Mouse (Mus musculus): Measurements from ENCODE around the gene Cox6b2. TPM values are rescaled to one million over a fixed set of nuclear protein-coding genes. Genes with fewer than 3 reads are reported as not detected.

Gene Cox6b2
- polyA plus RNA-seq, 1 experiment from 2014 or later: 28.0 TPM

DNA sequence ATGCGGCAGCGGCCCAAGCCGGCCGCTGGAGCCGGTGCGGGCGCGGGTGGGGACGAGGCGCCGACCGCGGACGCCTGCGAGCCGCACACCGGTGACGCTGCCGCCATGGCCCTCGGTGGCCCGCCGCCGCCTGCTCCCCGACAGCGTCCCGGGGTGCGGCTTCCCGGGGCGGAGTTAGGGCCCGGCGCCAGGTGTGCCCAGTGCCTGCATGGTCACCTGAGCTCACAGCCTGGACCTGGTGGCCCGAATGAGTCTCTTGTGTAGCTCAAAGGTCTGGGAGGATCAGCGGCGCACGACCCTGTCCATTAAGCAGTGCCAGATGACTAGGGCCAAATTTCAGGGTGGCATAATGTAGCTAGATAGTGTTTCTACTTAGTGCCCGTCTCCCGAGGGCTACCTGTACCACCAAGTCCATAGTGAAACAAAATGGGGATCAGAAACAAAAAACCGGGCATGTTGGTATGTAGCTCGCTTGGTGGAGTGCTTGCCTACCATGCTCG is 36.6 kb upstream of the Cox6b2 start, which contains the start of gene Tmem238:
TSS of gene Tmem238 (minus strand) at position 221 of the 500 bp plus-strand sequence.
- Histone ChIP-seq H3K4me2 (replicated peaks; ENCODE audit: low read depth, low read length) (peak within 1 kb of the TSS; percentile 84), H3K9me3 (ENCODE audit: control insufficient read depth, low read length) (no peaks in the 10 kb centered on the region), H3K4me1 (replicated peaks; ENCODE audit: control insufficient read depth, insufficient read depth, low read length) (no peaks in the 10 kb centered on the region), H3K27me3 (ENCODE audit: control insufficient read depth, insufficient read depth, low read length) (peaks cover 6% of the 10 kb centered on the region; the same call in 1 of the 2 replicates), H3K4me3 (ENCODE audit: low read depth, low read length) (peak within 1 kb of the TSS; percentile 45), H3K27ac (ENCODE audit: low read depth, low read length) (no peak within 1 kb of the TSS), H3K36me3 (ENCODE audit: control insufficient read depth, insufficient read depth, low read length) (no peaks in the 10 kb centered on the region), H3K9ac (ENCODE audit: low read depth, low read length) (peak within 1 kb of the TSS; percentile 78)
- DNase-seq (ENCODE audit: low spot score): peak; percentile 38
- WGBS: 28% methylated on average over 12 of the region's 40 CpGs
- ATAC-seq (ENCODE audit: low FRiP score): no peak

- H3K4me3 ChIP-seq (ENCODE audit: low read depth, low read length): peak overlapping the region; percentile 45
- no peaks in the 10 kb centered on the region for H3K36me3 ChIP-seq (ENCODE audit: control insufficient read depth, insufficient read depth, low read length)
- H3K4me1 ChIP-seq (replicated peaks; ENCODE audit: control insufficient read depth, insufficient read depth, low read length): no peaks in the 10 kb centered on the region
- H3K27ac ChIP-seq (ENCODE audit: low read depth, low read length): no peak overlapping the region
- peak overlapping the region; percentile 78 for H3K9ac ChIP-seq (ENCODE audit: low read depth, low read length)
- peak overlapping the region; percentile 84 for H3K4me2 ChIP-seq (replicated peaks; ENCODE audit: low read depth, low read length)
- WGBS: 2% methylated on average over 58 of the region's 64 CpGs
- ATAC-seq (ENCODE audit: low FRiP score) (peak; percentile 55), DNase-seq (ENCODE audit: low spot score) (peak; percentile 78)
- peaks cover 6% of the 10 kb centered on the region; the same call in 1 of the 2 replicates for H3K27me3 ChIP-seq (ENCODE audit: control insufficient read depth, insufficient read depth, low read length)
- H3K9me3 ChIP-seq (ENCODE audit: control insufficient read depth, low read length): no peaks in the 10 kb centered on the region
These were observed 35.9 kb upstream of the Cox6b2 start for GRCm38 (mm10) chr7:4788499-4789435.

- H3K27me3 ChIP-seq (ENCODE audit: control insufficient read depth, insufficient read depth, low read length): peaks cover 5% of the 10 kb centered on the region
- no peaks in the 10 kb centered on the region for H3K36me3 ChIP-seq (ENCODE audit: control insufficient read depth, insufficient read depth, low read length)
- no peak for DNase-seq (ENCODE audit: low spot score)
- H3K4me2 ChIP-seq (replicated peaks; ENCODE audit: low read depth, low read length): no peak overlapping the region
- H3K27ac ChIP-seq (ENCODE audit: low read depth, low read length): no peak overlapping the region
- no peak overlapping the region for H3K9ac ChIP-seq (ENCODE audit: low read depth, low read length)
- ATAC-seq (ENCODE audit: low FRiP score): no peak
- H3K4me1 ChIP-seq (replicated peaks; ENCODE audit: control insufficient read depth, insufficient read depth, low read length): no peaks in the 10 kb centered on the region
- H3K4me3 ChIP-seq (ENCODE audit: low read depth, low read length): no peak overlapping the region
- 79% methylated on average over 14 of the region's 14 CpGs for WGBS
- H3K9me3 ChIP-seq (ENCODE audit: control insufficient read depth, low read length): no peaks in the 10 kb centered on the region
These were observed 30.9 kb upstream of the Cox6b2 start for GRCm38 (mm10) chr7:4783667-4784268.

GRCm38 (mm10) chr7:4782759-4783158 is 29.9 kb upstream of the Cox6b2 start, which contains the start of the genes Il11 and Tmem190:
Il11 (minus strand) TSS chr7:4782859.
Tmem190 (plus strand) TSS chr7:4782937.
- Histone ChIP-seq H3K27ac (ENCODE audit: low read depth, low read length) (no peak within 1 kb of the TSS), H3K4me1 (replicated peaks; ENCODE audit: control insufficient read depth, insufficient read depth, low read length) (no peaks in the 10 kb centered on the region)
- 75% methylated on average over 2 of the region's 2 CpGs for WGBS

GRCm38 (mm10) chr7:4782130-4782529 is 29.2 kb upstream of the Cox6b2 start:
- WGBS: 56% methylated on average over 3 of the region's 3 CpGs
- Histone ChIP-seq H3K4me1 (replicated peaks; ENCODE audit: control insufficient read depth, insufficient read depth, low read length) (no peaks in the 10 kb centered on the region), H3K9ac (ENCODE audit: low read depth, low read length) (no peak overlapping the region), H3K27me3 (ENCODE audit: control insufficient read depth, insufficient read depth, low read length) (peaks cover 21% of the 10 kb centered on the region), H3K9me3 (ENCODE audit: control insufficient read depth, low read length) (no peaks in the 10 kb centered on the region), H3K27ac (ENCODE audit: low read depth, low read length) (no peak overlapping the region), H3K4me2 (replicated peaks; ENCODE audit: low read depth, low read length) (no peak overlapping the region), H3K36me3 (ENCODE audit: control insufficient read depth, insufficient read depth, low read length) (no peaks in the 10 kb centered on the region), H3K4me3 (ENCODE audit: low read depth, low read length) (no peak overlapping the region)
- no peak for ATAC-seq (ENCODE audit: low FRiP score)
- DNase-seq (ENCODE audit: low spot score): no peak

More at GRCm38 (mm10) chr7:4782759-4783158, 29.9 kb upstream of the Cox6b2 start, which contains the start of the genes Il11 and Tmem190:
- DNase-seq (ENCODE audit: low spot score) (no peak), ATAC-seq (ENCODE audit: low FRiP score) (no peak)
- H3K9me3 ChIP-seq (ENCODE audit: control insufficient read depth, low read length): no peaks in the 10 kb centered on the region
- no peaks in the 10 kb centered on the region for H3K36me3 ChIP-seq (ENCODE audit: control insufficient read depth, insufficient read depth, low read length)
- no peak within 1 kb of the TSS for H3K9ac ChIP-seq (ENCODE audit: low read depth, low read length)
- H3K27me3 ChIP-seq (ENCODE audit: control insufficient read depth, insufficient read depth, low read length): peaks cover 14% of the 10 kb centered on the region
- no peak within 1 kb of the TSS for H3K4me3 ChIP-seq (ENCODE audit: low read depth, low read length)
- no peak within 1 kb of the TSS for H3K4me2 ChIP-seq (replicated peaks; ENCODE audit: low read depth, low read length)

DNA sequence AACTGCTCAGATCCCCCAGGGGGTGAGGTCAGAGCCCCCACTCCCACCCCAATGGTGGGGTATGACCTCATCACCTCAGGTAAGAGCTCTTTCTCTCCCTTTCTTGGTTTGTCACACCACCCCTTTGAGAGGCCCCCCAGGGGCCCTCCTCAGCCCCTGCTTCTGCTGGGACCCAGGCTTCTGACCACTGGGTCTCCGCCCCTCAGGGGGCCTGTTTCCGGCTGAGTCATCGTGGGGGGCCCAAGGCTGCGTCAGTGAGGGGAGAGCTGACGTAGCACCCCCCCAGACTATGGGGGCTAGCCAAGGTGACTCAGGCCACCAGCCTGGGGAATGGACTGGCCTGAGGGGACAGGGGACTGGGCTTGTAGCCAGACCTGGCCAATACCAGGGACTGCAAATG is 27.0 kb upstream of the Cox6b2 start:
- no peak overlapping the region for H3K27ac ChIP-seq (ENCODE audit: low read depth, low read length)
- H3K27me3 ChIP-seq (ENCODE audit: control insufficient read depth, insufficient read depth, low read length): peaks cover 40% of the 10 kb centered on the region
- no peaks in the 10 kb centered on the region for H3K9me3 ChIP-seq (ENCODE audit: control insufficient read depth, low read length)
- no peak overlapping the region for H3K9ac ChIP-seq (ENCODE audit: low read depth, low read length)
- WGBS: 29% methylated on average over 3 of the region's 5 CpGs
- ATAC-seq (ENCODE audit: low FRiP score) (no peak), DNase-seq (ENCODE audit: low spot score) (no peak)
- H3K4me2 ChIP-seq (replicated peaks; ENCODE audit: low read depth, low read length): no peak overlapping the region
- H3K4me1 ChIP-seq (replicated peaks; ENCODE audit: control insufficient read depth, insufficient read depth, low read length): peaks cover 3% of the 10 kb centered on the region; the same call in 1 of the 2 replicates
- H3K4me3 ChIP-seq (ENCODE audit: low read depth, low read length): no peak overlapping the region
- no peaks in the 10 kb centered on the region for H3K36me3 ChIP-seq (ENCODE audit: control insufficient read depth, insufficient read depth, low read length)

- Histone ChIP-seq H3K4me1 (replicated peaks; ENCODE audit: control insufficient read depth, insufficient read depth, low read length) (peaks cover 3% of the 10 kb centered on the region; the same call in 1 of the 2 replicates), H3K9ac (ENCODE audit: low read depth, low read length) (no peak overlapping the region), H3K27me3 (ENCODE audit: control insufficient read depth, insufficient read depth, low read length) (peaks cover 40% of the 10 kb centered on the region), H3K9me3 (ENCODE audit: control insufficient read depth, low read length) (no peaks in the 10 kb centered on the region), H3K4me2 (replicated peaks; ENCODE audit: low read depth, low read length) (no peak overlapping the region), H3K4me3 (ENCODE audit: low read depth, low read length) (no peak overlapping the region), H3K36me3 (ENCODE audit: control insufficient read depth, insufficient read depth, low read length) (no peaks in the 10 kb centered on the region), H3K27ac (ENCODE audit: low read depth, low read length) (no peak overlapping the region)
- ATAC-seq (ENCODE audit: low FRiP score) (0 out of 2 replicates have a peak, but pooled peaks have one; percentile 11), DNase-seq (ENCODE audit: low spot score) (no peak)
- WGBS: 6% methylated on average over 17 of the region's 20 CpGs
These were observed 25.1 kb upstream of the Cox6b2 start for GRCm38 (mm10) chr7:4777851-4778637.
